Mouse (Mus musculus): ENCODE data around the gene Wwtr1. TPM values are rescaled to one million over a fixed set of nuclear protein-coding genes. Genes with fewer than 3 reads are reported as not detected.

Wwtr1 gene
- polyA plus RNA-seq, 1 experiment from 2014 or later, result 15.6 TPM

- no peak for ATAC-seq (ENCODE audit: low FRiP score)
Measured at GRCm38 (mm10) chr3:57532991-57533725, 42.6 kb downstream of the Wwtr1 start.

GRCm38 (mm10) chr3:57530836-57531235 is 44.9 kb downstream of the Wwtr1 start:
- no peak overlapping the region for H3K4me2 ChIP-seq (replicated peaks; ENCODE audit: low read depth, low read length)
- H3K36me3 ChIP-seq (ENCODE audit: control insufficient read depth, insufficient read depth, low read length), result no peaks in the 10 kb centered on the region
- no peak overlapping the region for H3K9ac ChIP-seq (ENCODE audit: low read depth, low read length)
- H3K27ac ChIP-seq (ENCODE audit: low read depth, low read length), result no peak overlapping the region
- ATAC-seq (ENCODE audit: low FRiP score) (no peak), DNase-seq (ENCODE audit: low spot score) (no peak)
- no peak overlapping the region for H3K4me3 ChIP-seq (ENCODE audit: low read depth, low read length)
- H3K27me3 ChIP-seq (ENCODE audit: control insufficient read depth, insufficient read depth, low read length), result no peaks in the 10 kb centered on the region
- H3K9me3 ChIP-seq (ENCODE audit: control insufficient read depth, low read length), result 0 out of 2 replicates have a peak, but pooled peaks cover 3% of the 10 kb centered on the region
- H3K4me1 ChIP-seq (replicated peaks; ENCODE audit: control insufficient read depth, insufficient read depth, low read length), result no peaks in the 10 kb centered on the region
- 72% methylated on average over 1 of the region's 1 CpGs for WGBS

More at GRCm38 (mm10) chr3:57532991-57533725, 42.6 kb downstream of the Wwtr1 start:
- H3K27ac ChIP-seq (ENCODE audit: low read depth, low read length), result no peak overlapping the region
- H3K9ac ChIP-seq (ENCODE audit: low read depth, low read length), result no peak overlapping the region
- no peak overlapping the region for H3K4me3 ChIP-seq (ENCODE audit: low read depth, low read length)
- no peaks in the 10 kb centered on the region for H3K4me1 ChIP-seq (replicated peaks; ENCODE audit: control insufficient read depth, insufficient read depth, low read length)
- no peak overlapping the region for H3K4me2 ChIP-seq (replicated peaks; ENCODE audit: low read depth, low read length)
- no peaks in the 10 kb centered on the region for H3K27me3 ChIP-seq (ENCODE audit: control insufficient read depth, insufficient read depth, low read length)
- no peaks in the 10 kb centered on the region for H3K36me3 ChIP-seq (ENCODE audit: control insufficient read depth, insufficient read depth, low read length)
- no peak for DNase-seq (ENCODE audit: low spot score)
- no peaks in the 10 kb centered on the region for H3K9me3 ChIP-seq (ENCODE audit: control insufficient read depth, low read length)
- WGBS, result 88% methylated on average over 9 of the region's 9 CpGs

GRCm38 (mm10) chr3:57530221-57530620 is 45.5 kb downstream of the Wwtr1 start:
- DNase-seq (ENCODE audit: low spot score) (no peak), ATAC-seq (ENCODE audit: low FRiP score) (no peak)
- no peaks in the 10 kb centered on the region for H3K36me3 ChIP-seq (ENCODE audit: control insufficient read depth, insufficient read depth, low read length)
- H3K9ac ChIP-seq (ENCODE audit: low read depth, low read length), result no peak overlapping the region
- H3K27ac ChIP-seq (ENCODE audit: low read depth, low read length), result no peak overlapping the region
- no peaks in the 10 kb centered on the region for H3K4me1 ChIP-seq (replicated peaks; ENCODE audit: control insufficient read depth, insufficient read depth, low read length)
- H3K4me3 ChIP-seq (ENCODE audit: low read depth, low read length), result no peak overlapping the region
- WGBS, result 92% methylated on average over 4 of the region's 4 CpGs
- no peak overlapping the region for H3K4me2 ChIP-seq (replicated peaks; ENCODE audit: low read depth, low read length)
- no peaks in the 10 kb centered on the region for H3K27me3 ChIP-seq (ENCODE audit: control insufficient read depth, insufficient read depth, low read length)
- H3K9me3 ChIP-seq (ENCODE audit: control insufficient read depth, low read length), result 0 out of 2 replicates have a peak, but pooled peaks cover 3% of the 10 kb centered on the region

- no peaks in the 10 kb centered on the region for H3K36me3 ChIP-seq (ENCODE audit: control insufficient read depth, insufficient read depth, low read length)
- no peaks in the 10 kb centered on the region for H3K27me3 ChIP-seq (ENCODE audit: control insufficient read depth, insufficient read depth, low read length)
- H3K4me1 ChIP-seq (replicated peaks; ENCODE audit: control insufficient read depth, insufficient read depth, low read length), result no peaks in the 10 kb centered on the region
- 0 out of 2 replicates have a peak, but pooled peaks cover 3% of the 10 kb centered on the region for H3K9me3 ChIP-seq (ENCODE audit: control insufficient read depth, low read length)
- DNase-seq (ENCODE audit: low spot score) (no peak), ATAC-seq (ENCODE audit: low FRiP score) (no peak)
- no peak overlapping the region for H3K4me2 ChIP-seq (replicated peaks; ENCODE audit: low read depth, low read length)
- H3K4me3 ChIP-seq (ENCODE audit: low read depth, low read length), result no peak overlapping the region
- no peak overlapping the region for H3K27ac ChIP-seq (ENCODE audit: low read depth, low read length)
- H3K9ac ChIP-seq (ENCODE audit: low read depth, low read length), result no peak overlapping the region
Measured at GRCm38 (mm10) chr3:57527154-57527553, 48.6 kb downstream of the Wwtr1 start.

DNA sequence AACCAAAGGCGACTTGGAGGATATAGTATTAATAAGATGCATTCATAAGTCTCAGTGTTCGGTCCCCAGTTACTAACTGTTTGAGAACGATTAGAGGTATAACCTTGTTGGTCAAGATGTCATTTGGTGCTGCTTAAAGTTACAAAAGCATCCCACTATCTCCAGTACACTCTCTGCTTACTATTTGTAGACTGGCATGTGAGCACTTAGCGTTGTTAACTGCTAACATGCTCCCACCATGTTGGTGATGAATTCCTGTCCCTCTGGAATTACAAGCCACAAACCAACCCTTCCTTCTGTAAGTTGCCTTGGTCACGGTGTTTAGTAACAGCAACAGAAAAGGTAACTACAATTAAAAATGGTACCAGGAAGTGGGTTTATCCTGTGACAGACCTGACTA is 52.6 kb downstream of the Wwtr1 start:
- Histone ChIP-seq H3K9me3 (ENCODE audit: control insufficient read depth, low read length) (0 out of 2 replicates have a peak, but pooled peaks cover 3% of the 10 kb centered on the region), H3K4me1 (replicated peaks; ENCODE audit: control insufficient read depth, insufficient read depth, low read length) (no peaks in the 10 kb centered on the region), H3K4me3 (ENCODE audit: low read depth, low read length) (no peak overlapping the region), H3K36me3 (ENCODE audit: control insufficient read depth, insufficient read depth, low read length) (no peaks in the 10 kb centered on the region), H3K4me2 (replicated peaks; ENCODE audit: low read depth, low read length) (no peak overlapping the region), H3K27ac (ENCODE audit: low read depth, low read length) (no peak overlapping the region), H3K27me3 (ENCODE audit: control insufficient read depth, insufficient read depth, low read length) (no peaks in the 10 kb centered on the region), H3K9ac (ENCODE audit: low read depth, low read length) (no peak overlapping the region)
- 97% methylated on average over 5 of the region's 5 CpGs for WGBS
- DNase-seq (ENCODE audit: low spot score) (no peak), ATAC-seq (ENCODE audit: low FRiP score) (no peak)

DNA sequence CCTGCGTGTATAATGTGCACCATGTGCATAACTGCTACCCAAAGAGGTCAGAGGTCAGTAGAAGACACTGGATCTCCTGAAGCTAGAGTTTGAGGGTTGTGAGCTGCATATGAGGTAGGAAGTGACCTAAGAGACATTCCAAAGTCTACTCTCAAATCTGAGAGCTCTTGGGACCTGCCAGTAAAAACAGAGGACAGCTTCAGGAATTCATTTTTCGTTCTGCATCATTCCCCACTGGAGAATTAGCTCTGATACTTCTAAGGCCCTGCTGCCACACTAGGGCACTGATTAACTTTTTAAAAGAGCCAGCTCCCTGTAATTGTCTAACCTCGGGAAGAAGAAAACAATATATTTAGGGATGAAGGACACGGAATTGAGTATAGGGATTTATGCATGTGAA is 53.8 kb downstream of the Wwtr1 start:
- Histone ChIP-seq H3K27ac (ENCODE audit: low read depth, low read length) (no peak overlapping the region), H3K9me3 (ENCODE audit: control insufficient read depth, low read length) (0 out of 2 replicates have a peak, but pooled peaks cover 3% of the 10 kb centered on the region), H3K36me3 (ENCODE audit: control insufficient read depth, insufficient read depth, low read length) (no peaks in the 10 kb centered on the region), H3K4me1 (replicated peaks; ENCODE audit: control insufficient read depth, insufficient read depth, low read length) (no peaks in the 10 kb centered on the region), H3K27me3 (ENCODE audit: control insufficient read depth, insufficient read depth, low read length) (no peaks in the 10 kb centered on the region), H3K9ac (ENCODE audit: low read depth, low read length) (no peak overlapping the region), H3K4me3 (ENCODE audit: low read depth, low read length) (no peak overlapping the region), H3K4me2 (replicated peaks; ENCODE audit: low read depth, low read length) (no peak overlapping the region)
- 87% methylated on average over 4 of the region's 4 CpGs for WGBS
- DNase-seq (ENCODE audit: low spot score) (no peak), ATAC-seq (ENCODE audit: low FRiP score) (no peak)

GRCm38 (mm10) chr3:57519995-57520394 is 55.7 kb downstream of the Wwtr1 start:
- H3K27me3 ChIP-seq (ENCODE audit: control insufficient read depth, insufficient read depth, low read length), result no peaks in the 10 kb centered on the region
- no peak overlapping the region for H3K4me3 ChIP-seq (ENCODE audit: low read depth, low read length)
- H3K4me1 ChIP-seq (replicated peaks; ENCODE audit: control insufficient read depth, insufficient read depth, low read length), result no peaks in the 10 kb centered on the region
- no peak overlapping the region for H3K9ac ChIP-seq (ENCODE audit: low read depth, low read length)
- DNase-seq (ENCODE audit: low spot score), result no peak
- no peaks in the 10 kb centered on the region for H3K9me3 ChIP-seq (ENCODE audit: control insufficient read depth, low read length)
- 94% methylated on average over 7 of the region's 7 CpGs for WGBS
- no peak overlapping the region for H3K4me2 ChIP-seq (replicated peaks; ENCODE audit: low read depth, low read length)
- H3K27ac ChIP-seq (ENCODE audit: low read depth, low read length), result no peak overlapping the region
- no peak for ATAC-seq (ENCODE audit: low FRiP score)
- H3K36me3 ChIP-seq (ENCODE audit: control insufficient read depth, insufficient read depth, low read length), result no peaks in the 10 kb centered on the region

DNA sequence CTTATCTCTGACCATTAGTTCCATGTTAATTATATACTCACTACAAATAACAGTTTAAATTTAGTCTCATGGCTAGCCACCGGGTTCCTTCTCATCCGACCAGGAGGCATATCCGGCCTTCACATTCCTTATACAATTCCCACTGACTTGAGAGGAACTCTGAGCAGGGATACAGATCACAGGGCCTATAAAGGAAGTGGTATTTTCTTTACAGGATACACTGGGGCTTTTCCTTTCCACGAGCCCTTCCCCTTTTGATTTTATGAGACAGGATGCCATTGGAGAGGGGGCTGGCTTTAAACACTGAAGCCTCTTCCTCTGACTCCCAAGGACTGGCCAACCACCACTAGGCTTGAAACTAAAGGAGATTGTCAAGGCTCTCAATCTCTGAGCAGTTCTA is 59.6 kb downstream of the Wwtr1 start:
- no peak overlapping the region for H3K9ac ChIP-seq (ENCODE audit: low read depth, low read length)
- no peaks in the 10 kb centered on the region for H3K4me1 ChIP-seq (replicated peaks; ENCODE audit: control insufficient read depth, insufficient read depth, low read length)
- H3K4me2 ChIP-seq (replicated peaks; ENCODE audit: low read depth, low read length), result no peak overlapping the region
- no peak for DNase-seq (ENCODE audit: low spot score)
- H3K36me3 ChIP-seq (ENCODE audit: control insufficient read depth, insufficient read depth, low read length), result no peaks in the 10 kb centered on the region
- ATAC-seq (ENCODE audit: low FRiP score), result no peak
- no peak overlapping the region for H3K4me3 ChIP-seq (ENCODE audit: low read depth, low read length)
- WGBS, result 93% methylated on average over 4 of the region's 4 CpGs
- no peaks in the 10 kb centered on the region for H3K9me3 ChIP-seq (ENCODE audit: control insufficient read depth, low read length)
- H3K27me3 ChIP-seq (ENCODE audit: control insufficient read depth, insufficient read depth, low read length), result no peaks in the 10 kb centered on the region
- H3K27ac ChIP-seq (ENCODE audit: low read depth, low read length), result no peak overlapping the region

DNA sequence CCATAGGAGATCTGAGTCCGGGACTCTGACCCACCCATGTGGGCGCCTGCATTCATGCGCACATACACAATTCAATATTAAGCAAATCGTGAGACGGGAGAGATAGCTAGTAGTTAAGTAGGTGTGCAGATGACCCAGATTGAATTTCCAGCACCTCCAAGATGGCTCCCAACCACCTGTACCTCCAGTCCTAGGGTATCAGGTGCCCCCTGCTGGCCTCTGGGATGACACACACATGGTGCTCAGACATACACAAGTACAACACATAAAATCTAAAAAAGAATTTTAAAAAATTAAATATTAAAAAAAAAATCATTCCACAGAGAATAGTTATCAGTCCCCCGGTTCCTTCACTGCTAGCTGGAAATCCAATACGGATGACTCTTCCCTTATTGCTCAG is 60.7 kb downstream of the Wwtr1 start:
- DNase-seq (ENCODE audit: low spot score) (no peak), ATAC-seq (ENCODE audit: low FRiP score) (no peak)
- Histone ChIP-seq H3K27ac (ENCODE audit: low read depth, low read length) (no peak overlapping the region), H3K4me1 (replicated peaks; ENCODE audit: control insufficient read depth, insufficient read depth, low read length) (no peaks in the 10 kb centered on the region), H3K9me3 (ENCODE audit: control insufficient read depth, low read length) (no peaks in the 10 kb centered on the region), H3K9ac (ENCODE audit: low read depth, low read length) (no peak overlapping the region), H3K27me3 (ENCODE audit: control insufficient read depth, insufficient read depth, low read length) (no peaks in the 10 kb centered on the region), H3K4me2 (replicated peaks; ENCODE audit: low read depth, low read length) (no peak overlapping the region), H3K36me3 (ENCODE audit: control insufficient read depth, insufficient read depth, low read length) (no peaks in the 10 kb centered on the region), H3K4me3 (ENCODE audit: low read depth, low read length) (no peak overlapping the region)
- 95% methylated on average over 7 of the region's 7 CpGs for WGBS

Data from hindbrain, embryonic 11.5 days (tissue).